Mouse (Mus musculus): Measurements from ENCODE around the gene Hist3h2ba. TPM values are rescaled to one million over a fixed set of nuclear protein-coding genes. Genes with fewer than 3 reads are reported as not detected.
A peak's percentile ranks its signal among the peaks of the same experiment; 100 is the strongest.
"Not testable (repeated sequence)": the region's sequence is repeated elsewhere in the genome, so short reads cannot be mapped to it uniquely, and the experiment has no call there.

Hist3h2ba gene
- polyA plus RNA-seq, 1 experiment = 0.97 TPM

DNA sequence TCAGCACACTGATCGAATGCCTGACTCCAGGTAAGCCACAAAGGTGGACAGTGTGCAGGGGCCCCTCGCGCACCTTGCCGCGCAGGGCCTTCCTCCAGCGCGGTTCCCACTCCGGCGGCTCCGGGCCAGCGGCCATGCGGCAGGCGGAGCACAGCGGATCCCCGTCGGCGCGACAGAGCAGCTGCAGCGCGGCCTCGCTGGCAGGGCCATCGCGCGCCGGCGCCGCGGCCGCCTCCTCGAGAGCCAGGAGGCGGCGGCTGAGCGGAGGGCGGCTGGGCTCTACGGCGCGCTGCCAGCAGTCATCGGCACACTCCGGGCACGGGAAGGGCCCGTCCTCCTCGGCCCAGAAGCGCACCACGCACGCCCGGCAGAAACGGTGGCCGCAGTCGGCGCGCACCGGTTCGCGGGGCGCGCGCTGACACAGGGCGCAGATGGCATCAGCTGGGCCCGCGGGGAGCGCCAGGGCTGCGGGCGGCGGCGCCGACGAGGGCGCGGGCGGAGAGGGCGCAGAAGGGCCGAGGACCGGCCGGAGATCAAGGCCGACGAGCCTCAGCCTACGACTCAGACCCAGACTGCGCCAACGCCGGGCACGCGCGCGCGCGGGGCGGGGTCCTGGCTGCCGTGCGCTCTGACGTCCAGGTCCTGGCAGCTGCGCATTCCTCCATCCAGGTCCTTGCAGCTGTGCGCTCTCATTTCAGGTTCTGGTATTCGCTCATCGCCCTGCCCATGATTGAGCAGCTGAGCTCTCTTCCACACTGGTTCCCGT is 10.2 kb upstream of the Hist3h2ba start, which contains the start of gene Rnf187:
Rnf187 (minus strand) TSS at position 595 of the 766 bp plus-strand sequence.
- DNase-seq (ENCODE audit: low read depth) = no peak

DNA sequence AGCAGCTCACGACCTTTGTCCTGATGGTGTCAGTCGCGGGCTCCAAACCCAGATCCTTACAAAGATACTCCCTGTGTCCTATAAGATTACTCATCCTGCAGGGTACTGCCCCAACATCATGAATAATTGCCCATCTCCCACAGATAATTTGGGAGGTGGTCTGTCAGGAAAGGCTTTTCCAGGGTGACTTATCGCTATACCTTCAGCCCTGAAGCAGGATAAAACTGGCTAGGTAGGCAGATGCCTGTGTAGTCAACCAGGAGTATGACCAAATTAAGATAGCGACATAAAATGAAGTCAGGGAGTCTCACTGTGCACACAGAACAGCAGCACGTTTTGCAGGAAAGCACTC is 9.7 kb upstream of the Hist3h2ba start:
- no peak for DNase-seq (ENCODE audit: low read depth)

GRCm38 (mm10) chr11:58944136-58944535 is 4.6 kb upstream of the Hist3h2ba start:
- no peak for DNase-seq (ENCODE audit: low read depth)

DNA sequence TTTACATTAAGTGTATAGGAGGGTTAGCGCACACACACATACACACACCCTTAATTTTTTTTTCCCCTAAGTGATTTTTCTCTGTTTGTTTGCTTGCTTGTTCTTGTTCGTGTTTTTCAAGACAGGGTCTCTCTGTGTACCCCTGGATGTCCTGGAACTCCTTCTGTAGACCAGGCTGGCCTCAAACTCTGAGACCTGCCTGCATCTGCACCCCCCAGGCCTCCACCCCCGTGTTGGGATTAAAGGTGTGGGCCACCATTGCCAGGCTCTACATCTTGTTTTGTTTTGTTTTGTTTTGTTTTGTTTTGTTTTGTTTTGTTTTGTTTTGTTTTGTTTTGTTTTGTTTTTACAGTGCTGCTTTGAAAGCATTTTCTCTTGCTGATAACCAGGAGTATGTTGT is 1.4 kb upstream of the Hist3h2ba start:
- DNase-seq (ENCODE audit: low read depth) = no peak

- DNase-seq (ENCODE audit: low read depth) = no peak
Observed at GRCm38 (mm10) chr11:58947798-58948528, 757 bp upstream of the Hist3h2ba start.

DNA sequence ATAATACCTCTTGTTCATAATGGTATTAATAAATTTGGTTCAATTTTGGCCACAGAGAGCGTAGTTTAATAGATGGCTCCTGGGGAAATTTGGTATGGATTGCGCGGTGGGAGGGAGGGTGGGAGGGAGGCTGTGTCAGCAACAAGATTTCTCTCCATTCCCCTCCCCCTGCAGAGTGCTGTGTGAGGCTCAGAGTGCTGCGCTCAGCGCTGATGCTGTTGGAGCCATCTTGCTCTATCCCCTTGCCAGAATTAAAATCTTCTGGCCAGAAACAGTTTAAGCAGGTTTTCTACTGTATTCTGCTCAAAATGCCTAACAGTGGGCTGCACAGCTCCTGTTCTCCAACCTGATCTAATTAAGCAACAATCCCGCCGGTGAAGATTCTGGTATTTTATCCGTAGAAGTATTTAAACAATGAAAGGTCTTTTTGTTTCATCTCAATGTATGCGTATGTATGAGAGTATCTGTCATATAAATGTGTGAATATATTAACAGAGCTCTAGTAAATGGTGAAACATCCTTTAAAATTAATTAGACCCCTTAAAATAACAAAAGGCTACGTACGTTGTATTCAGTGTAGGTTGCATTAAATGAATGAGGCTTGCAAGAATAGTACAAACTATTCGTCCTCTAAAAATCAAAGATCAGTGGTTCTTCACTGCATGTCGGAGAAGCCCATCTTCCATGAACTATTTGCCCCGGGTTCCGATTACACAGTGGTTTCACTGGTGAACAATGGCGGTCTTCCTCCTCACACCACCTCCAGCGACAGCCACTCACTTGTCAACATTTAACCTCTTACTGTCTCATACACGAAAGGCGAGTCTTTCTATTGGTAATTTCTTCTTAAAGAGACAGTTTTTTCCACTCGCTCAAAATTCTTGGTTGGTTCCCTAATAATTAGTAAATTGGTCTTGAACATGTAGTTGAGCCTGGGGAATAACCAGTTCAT is 1.0 kb downstream of the Hist3h2ba start:
- DNase-seq (ENCODE audit: low read depth) = no peak

DNA sequence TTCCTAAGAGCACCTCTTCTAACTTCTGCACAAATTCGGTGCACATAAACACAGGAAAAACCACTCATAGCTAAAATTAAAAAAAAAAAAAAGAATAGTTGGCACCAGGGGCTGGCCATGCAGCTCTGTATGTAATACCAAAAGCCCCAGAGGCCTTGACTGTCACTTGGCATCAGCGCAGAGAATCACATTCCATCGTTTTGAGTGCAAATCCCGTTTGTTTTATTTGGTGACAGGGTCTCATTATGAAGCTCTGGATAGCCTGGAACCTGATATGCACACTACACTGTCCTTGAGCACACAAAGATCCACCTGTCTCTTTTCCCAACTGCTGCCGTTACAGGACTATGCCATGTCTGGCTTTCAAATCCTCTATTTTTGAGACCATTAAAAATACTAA is 2.5 kb downstream of the Hist3h2ba start:
- DNase-seq (ENCODE audit: low read depth) = no peak

DNA sequence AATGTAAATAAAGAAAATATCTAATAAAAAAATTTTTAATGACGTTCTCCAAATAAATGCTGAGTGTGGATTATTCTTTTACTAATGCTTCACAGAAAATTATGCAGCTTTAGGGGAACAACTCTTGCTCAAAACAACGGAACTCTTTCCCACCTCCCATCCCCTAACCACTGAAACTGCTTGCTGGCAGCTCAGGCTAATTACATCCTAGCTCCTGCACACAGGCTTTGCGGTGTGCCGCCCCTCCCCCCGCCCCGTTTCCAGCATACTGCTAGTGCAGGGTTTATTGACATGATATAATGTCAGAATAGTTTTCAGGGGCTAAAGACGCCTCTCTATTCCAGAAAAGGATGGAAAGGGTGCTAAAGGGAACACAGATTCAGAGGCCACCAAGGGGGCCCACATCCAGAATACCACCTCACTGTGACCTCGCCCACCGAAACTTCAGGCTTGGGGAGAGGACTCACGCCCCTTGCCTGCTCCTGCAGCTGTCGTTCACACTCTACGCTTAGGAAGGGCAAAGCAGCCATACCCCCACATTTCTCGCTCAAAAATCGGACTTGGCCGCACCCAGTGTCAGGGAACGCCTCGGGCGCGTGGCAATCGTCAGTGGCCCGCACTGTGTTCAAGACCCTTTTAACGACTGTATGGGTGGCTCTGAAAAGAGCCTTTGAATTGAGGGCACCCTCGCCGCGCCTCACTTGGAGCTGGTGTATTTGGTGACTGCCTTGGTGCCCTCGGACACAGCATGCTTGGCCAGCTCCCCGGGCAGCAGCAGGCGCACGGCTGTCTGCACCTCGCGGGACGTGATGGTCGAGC is 4.8 kb downstream of the Hist3h2ba start:
- DNase-seq (ENCODE audit: low read depth) = no peak

GRCm38 (mm10) chr11:58954170-58954419 is 5.4 kb downstream of the Hist3h2ba start:
- DNase-seq (ENCODE audit: low read depth) = not testable (repeated sequence)

DNA sequence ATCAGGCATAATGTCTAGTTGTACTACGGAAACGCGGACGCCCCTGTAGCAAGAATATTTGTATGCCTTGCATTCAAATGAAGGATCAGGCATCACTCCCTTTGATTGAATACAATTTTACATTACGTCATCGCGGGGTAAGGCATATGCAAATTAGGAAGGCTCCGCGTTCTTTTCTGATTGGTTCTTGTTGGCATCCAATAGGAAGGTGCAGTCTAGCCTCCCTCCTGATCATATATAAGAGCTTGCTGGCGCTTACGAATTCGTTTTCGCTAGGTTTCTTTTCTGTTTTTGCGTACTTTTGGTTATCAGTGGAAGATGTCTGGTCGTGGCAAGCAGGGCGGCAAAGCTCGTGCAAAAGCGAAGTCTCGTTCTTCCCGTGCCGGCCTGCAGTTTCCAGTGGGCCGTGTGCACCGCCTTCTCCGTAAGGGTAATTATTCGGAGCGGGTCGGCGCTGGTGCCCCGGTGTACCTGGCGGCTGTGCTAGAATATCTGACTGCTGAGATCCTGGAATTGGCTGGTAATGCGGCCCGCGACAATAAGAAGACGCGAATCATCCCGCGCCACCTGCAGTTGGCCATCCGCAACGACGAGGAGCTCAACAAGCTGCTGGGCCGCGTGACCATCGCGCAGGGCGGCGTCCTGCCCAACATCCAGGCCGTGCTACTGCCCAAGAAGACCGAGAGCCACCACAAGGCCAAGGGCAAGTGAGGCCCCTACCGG is 5.9 kb downstream of the Hist3h2ba start, which contains the start of the genes Hist3h2a and Trim17:
Hist3h2a (plus strand) TSS at position 266 of the 723 bp plus-strand sequence.
Trim17 (plus strand) TSS at position 266 of the 723 bp plus-strand sequence.
- peak; percentile 87 for DNase-seq (ENCODE audit: low read depth)

- DNase-seq (ENCODE audit: low read depth) = no peak
Observed at GRCm38 (mm10) chr11:58955143-58955867, 6.6 kb downstream of the Hist3h2ba start.

DNA sequence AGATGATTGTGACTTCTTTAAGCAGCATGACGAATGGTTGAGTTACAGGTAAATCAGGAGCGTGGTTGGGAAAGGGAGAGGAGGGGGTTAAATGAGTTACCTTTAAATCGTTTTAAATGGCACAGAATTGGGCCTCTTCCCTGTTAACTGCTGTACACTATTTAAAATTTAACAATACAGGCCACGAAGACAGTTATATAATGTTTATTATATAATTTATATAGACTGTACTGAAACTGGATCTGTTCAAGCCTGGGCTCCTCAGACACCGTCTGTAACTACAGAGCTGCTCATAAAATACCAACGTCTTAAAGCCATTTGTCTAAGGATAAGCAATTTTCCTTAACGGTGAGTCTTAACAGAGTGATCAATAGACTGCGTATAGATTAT is 7.1 kb downstream of the Hist3h2ba start:
- no peak for DNase-seq (ENCODE audit: low read depth)

DNA sequence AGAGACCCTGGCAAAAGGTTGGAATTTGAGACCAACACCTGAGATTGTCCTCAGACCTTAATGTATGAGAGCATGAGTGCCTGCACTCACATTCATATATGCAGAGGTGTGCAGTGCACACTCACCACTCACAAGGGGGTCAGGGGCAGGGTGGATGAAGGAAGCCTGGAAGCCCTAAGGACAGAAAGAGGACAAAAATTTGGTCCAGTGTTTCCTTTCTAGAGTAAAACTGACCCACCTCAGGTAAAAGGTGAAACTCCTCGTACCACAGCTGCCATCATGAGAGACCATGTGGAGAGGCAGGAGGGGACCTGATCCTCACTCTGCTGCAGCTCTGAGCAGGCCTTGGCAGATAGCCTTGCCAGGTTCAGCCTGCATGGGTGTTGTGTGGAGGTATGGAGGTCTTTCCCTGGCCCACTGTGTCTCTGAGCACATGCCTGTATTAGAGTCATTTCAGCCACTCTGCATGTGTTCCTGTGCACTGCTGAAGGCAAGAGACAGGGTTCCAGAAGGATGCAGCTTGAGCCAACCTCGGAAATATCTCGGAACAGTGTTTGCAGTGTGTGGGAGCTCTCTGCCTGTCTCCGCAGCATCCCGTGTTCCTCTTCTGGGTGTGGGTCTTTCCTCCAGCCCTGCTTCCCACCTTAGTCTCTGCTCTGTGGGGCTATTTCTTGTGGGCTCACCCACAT is 8.7 kb downstream of the Hist3h2ba start:
- DNase-seq (ENCODE audit: low read depth) = no peak

DNA sequence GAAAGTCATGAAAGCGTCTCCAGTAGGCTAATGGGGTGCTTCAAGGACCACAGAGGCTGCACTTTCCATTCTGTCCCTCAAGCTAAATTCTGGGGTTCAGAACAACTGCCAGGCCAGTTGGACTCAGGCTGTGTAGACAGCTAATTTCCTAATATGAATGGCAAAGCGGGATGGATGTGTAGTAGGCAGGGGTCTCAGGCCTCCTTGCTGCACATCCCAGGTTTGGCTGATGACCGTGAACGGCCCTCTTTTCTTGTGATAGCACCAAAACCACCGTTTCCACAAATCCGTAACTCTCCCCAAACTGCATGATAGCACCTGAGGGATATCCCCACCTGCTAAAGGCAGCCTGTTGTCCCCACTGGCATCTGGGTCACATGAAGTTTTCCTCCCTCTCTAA is 9.8 kb downstream of the Hist3h2ba start:
- no peak for DNase-seq (ENCODE audit: low read depth)

DNA sequence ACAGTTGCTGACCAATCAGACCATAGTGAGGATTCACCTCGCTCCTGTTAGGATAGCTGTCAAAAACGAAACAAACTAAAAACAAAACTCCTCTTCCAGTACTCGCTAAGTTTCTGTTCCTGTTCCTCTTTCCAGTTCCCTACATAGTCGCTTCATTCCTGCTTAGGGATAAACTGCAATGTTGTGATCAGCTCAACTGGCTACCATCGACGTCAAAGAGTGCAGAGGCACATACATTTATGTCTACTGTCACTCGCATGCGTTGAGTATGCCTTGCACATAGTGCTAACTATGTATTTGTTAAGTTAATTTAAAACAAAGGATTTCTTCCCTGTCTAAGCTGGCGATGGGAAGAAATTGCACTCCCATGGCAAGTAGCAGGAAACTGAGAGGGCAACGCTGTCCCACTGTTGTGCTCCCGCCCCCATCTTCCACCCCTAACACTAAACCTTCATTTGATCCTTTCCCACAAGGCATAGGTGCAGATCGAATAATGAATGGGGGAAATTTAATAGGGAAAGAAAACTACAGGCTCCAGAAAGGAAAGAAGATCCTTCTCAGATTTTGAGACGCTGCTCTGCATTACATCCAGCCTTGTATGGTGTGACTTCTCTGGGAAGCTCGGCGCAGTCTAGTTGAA is 10.6 kb downstream of the Hist3h2ba start:
- no peak for DNase-seq (ENCODE audit: low read depth)

DNA sequence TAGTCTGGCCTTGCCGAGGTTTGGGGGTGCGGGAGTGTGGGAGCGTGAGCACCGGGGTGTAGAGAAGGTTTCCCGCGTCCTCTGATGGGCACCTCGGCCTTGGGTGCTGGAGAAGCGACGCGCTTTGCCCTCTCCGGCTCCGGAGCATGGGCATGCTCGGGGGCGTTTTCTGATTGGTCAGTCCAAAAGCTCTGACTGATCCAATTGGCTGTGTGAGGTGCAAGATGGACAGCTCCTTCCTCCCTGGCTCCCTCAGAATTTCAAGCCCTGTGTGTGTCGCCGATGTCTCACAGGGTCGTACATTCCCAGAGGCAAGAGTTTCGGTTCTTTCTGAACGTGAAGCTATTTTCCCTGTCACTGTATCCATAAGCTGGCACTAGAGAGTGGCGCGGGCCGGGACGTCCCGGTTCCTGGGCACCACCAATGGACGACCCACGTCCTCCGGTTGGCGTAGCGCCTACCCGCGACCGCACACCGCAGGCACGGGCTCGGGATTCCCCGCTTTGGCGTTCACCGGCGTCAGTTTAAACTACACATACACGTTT is 11.3 kb downstream of the Hist3h2ba start:
- no peak for DNase-seq (ENCODE audit: low read depth)

DNA sequence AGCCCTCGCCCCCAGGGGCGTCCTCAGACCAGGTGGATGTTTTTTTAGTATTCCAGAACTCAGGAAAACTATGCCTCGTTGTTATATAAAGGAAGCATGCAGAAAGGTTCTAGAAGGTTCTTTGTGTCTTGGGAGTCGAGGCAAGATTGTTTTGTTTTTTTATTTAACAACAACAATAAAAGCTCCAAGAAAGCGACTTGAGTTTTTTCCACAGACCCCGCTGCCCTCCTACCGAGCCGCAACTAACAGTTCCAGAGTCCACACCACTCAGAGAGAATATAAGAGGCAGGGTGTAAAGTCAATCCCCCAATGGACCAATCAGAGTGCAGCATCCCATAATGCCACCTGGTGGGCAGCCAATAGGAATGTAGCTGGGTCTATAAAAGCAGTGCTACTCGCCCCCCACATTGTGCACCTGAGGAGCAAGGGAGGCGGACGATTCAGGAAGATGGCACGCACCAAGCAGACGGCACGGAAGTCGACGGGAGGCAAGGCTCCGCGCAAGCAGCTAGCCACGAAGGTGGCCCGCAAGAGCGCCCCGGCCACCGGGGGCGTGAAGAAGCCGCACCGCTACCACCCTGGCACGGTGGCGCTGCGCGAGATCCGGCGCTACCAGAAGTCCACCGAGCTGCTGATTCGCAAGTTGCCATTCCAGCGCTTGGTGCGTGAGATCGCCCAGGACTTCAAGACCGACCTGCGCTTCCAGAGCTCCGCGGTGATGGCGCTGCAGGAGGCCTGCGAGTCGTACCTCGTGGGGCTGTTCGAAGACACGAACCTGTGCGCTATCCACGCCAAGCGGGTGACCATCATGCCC is 12.9 kb downstream of the Hist3h2ba start:
- DNase-seq (ENCODE audit: low read depth) = no peak

GRCm38 (mm10) chr11:58963543-58963942 is 14.8 kb downstream of the Hist3h2ba start:
- no peak for DNase-seq (ENCODE audit: low read depth)

Data from gonadal fat pad, adult 2 months (tissue).